Mouse (Mus musculus) cerebellum, adult 11 months (tissue): ENCODE results near the gene Zmiz2.
"Not testable (repeated sequence)": the region's sequence is repeated elsewhere in the genome, so short reads cannot be mapped to it uniquely, and the experiment has no call there.

Experiments used
- DNase-seq: peaks from one replicate; pipeline ENCODE4 v3.0.0; 2022

The Zmiz2 gene

GRCm38 (mm10) chr11:6402515-6403510 is 13.9 kb downstream of the Zmiz2 start:
- no peak for DNase-seq

DNA sequence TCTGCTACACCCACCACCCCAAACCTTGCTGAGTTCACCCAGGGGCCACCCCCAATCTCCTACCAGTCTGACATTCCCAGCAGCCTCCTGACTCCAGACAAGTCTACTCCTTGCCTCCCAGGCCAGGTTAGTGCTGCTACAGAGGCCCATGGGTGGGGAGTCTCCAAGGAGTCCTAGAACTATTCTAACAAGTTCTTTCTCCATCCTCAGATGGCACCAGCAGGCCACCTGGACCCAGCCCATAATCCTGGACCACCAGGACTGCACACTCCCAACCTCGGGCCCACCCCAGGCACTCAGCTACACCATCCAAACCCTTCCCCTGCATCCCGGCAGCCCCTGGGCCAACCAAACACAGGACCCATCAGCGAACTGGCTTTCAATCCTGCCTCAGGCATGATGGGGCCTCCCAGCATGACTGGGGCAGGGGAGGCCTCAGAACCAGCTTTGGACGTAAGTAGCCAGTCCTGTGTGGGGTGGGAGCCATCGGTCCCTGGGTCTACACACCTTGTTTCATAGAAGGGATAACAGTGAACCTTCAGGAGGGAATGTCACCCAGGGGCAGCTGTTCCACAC is 15.0 kb downstream of the Zmiz2 start:
- no peak for DNase-seq

DNA sequence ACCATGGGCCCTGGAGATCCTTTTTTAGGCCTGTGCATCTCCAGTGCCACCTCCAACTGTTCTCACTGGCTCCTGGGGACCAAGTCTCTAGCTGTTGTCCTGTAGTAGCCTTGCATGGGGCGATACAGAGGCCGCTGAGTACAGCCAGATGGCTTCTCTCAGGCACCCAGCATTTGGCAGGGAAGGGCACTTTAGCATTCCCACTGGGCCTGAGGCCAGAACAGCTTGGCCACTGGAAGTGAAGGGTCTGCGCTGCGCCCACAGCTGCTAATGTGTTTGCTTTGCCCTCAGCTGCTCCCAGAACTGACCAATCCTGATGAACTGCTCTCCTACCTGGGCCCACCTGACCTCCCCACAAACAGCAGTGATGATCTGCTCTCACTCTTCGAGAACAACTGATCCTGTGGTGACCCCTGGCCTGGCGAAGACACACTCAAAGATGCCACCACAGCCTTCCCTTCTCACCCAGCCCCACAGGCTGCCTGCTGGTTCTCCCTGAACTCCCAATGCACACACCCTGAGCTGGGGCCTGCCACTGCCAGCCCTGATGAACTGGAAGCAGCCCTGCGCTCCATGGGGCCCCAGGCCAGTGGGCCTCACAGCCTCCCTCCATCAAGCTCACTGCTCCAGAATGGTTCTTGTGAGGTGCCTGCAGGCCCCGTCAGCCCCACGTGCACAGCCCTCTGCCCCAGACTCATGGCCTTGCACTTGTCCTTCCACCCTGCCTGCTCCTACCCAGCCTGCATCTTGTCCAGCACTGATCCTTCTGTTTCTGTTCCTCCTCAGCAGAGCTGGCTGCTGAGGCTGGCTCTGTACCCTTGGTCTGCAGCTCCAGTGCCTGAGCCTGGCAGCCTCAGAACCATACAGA is 16.1 kb downstream of the Zmiz2 start:
- DNase-seq: no peak

DNA sequence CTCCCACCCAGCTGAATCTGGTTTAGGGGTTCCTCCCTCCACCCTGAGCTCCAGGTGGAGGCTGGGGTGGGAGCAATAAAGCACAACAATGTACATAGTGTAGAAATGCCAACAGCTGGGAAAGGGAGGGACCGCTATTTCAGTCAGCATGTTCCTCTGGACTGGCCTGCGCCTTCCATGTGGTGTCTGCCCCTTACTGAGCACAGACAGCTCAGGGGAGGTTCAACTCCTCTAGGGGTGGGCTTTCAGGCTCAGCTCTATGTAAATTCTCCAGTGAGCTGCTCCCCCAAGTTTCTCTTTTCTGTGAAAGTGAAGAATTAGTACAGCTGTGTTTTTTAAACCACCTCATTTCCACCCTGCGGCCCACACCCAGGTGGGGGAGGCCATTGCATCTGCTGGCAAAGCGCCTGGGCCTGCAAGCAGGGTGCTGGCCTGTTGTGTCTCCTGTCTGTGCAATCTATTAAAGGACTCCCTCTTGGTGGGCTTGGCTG is 16.8 kb downstream of the Zmiz2 start:
- DNase-seq: no peak

GRCm38 (mm10) chr11:6406251-6407161 is 17.6 kb downstream of the Zmiz2 start:
- peak; percentile 65 for DNase-seq

DNA sequence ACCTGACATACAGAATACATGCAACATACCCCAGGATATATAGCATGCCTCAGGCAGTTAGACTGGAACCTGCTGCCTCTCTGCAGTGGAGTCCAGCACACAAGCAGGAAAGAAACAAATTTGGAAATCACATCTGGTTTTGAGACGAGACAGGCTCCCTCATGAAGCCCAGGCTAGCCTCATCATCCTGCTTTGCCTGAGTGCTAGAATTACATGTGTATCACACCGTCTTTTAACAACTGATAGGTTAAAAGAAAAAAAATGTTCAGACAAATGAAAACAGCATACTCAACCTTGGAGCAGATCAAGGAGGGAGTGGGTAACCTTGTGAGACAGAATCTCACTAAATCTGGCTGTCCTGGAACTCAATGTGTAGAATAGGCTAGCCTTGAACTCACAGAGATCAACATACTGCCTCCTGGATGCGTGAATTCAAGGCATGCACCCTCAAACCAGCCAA is 18.3 kb downstream of the Zmiz2 start:
- no peak for DNase-seq

- DNase-seq: no peak
Measured at GRCm38 (mm10) chr11:6410050-6410602, 21.3 kb downstream of the Zmiz2 start.

GRCm38 (mm10) chr11:6410755-6411154 is 21.9 kb downstream of the Zmiz2 start:
- DNase-seq: not testable (repeated sequence)

DNA sequence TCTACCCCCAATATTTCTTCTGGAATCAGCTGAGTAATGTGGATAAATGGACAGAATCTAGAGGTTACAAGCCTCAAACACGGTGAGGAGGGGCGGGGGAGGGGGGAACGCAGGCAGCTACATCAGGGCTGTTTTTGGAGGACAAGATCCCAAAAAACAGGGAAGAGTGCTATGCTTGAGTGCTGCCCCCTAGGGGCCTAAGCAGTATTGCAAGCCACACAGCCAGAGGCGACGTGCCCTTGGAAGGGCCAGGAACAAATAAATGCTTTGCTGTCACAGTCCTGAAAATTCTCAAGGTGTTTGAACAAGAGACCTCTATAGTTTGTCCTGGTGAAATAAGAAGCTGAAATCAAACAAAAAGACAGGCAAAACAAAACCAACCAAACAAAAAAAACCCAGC is 22.8 kb downstream of the Zmiz2 start:
- peak; percentile 76 for DNase-seq

- no peak for DNase-seq
Measured at GRCm38 (mm10) chr11:6413264-6413663, 24.4 kb downstream of the Zmiz2 start.

DNA sequence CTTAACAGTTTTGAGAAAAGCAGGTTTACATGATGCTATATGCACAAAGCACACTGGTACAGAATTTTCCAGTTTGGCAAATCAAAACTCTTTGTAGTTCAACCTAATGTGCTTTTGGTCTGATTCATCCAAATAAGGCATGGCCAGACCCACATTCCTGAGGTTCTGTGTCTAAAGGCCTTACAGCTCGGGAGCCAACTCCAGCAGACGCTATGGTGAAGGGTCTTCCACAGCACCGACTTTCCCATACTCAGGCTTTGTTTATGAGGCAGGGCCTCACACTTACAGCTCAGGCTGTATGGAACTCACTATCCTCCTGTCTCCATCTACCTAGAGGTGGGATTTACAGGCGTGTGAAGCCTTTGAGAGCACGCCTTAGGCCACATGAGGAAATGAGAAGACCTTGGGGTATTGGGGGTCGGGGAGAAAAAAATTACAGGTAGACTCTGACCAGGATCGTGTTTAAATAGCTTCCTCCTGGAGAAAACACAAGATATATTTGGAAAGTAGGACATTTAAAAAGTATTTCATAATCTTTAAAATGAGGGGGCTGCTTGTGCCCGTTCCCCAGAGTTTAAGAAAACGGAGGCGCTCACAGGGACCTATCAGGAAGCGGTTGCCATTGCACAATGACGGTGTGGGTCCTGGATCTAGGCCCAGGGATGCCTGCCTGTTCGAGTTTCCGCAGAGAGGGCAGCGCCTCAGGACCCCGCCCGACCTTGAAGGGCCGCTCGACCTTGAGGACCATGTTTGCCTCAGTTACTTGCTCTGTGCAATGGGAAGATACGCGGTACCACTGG is 26.1 kb downstream of the Zmiz2 start, which contains the start of gene Ppia:
TSS of gene Ppia (plus strand) at position 693 of the 800 bp plus-strand sequence.
- no peak for DNase-seq

DNA sequence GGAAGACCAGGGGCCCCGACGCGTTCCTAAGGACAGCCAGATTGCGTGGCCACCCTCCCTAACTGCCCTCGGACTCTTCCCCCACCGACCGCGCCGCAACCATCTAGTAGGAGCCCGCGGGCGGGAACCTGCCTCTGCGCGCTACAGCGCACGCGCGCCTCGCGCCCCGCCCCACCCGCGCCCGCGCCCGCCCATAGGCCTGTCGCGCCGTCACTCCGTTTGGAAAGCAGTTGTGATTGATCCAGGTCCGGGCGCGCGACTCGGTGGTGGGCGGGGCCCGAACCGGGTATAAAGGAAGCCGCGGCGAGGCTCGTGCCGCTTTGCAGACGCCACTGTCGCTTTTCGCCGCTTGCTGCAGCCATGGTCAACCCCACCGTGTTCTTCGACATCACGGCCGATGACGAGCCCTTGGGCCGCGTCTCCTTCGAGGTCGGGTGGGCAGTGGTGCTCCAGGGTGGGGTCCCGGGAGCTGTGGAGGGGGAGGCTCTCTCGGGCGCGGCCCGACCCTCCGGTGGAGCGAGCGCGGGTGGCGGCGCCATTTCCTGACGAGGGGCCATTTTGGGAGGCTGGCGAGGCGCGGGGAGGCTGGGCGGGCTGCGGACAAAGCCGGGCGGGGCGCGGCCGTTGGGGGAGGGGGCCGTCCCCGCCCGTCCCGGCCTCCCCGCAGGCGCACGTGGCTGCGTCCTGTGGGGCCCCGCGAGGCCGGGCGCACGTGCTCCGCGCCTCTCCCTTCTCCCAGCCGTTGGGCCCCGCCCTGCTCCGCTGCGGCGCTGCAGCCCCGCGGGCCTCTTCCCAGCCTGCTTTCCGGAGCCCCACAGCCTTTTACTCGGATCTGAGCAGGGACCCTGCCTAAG is 26.9 kb downstream of the Zmiz2 start:
- peak; percentile 99 for DNase-seq

DNA sequence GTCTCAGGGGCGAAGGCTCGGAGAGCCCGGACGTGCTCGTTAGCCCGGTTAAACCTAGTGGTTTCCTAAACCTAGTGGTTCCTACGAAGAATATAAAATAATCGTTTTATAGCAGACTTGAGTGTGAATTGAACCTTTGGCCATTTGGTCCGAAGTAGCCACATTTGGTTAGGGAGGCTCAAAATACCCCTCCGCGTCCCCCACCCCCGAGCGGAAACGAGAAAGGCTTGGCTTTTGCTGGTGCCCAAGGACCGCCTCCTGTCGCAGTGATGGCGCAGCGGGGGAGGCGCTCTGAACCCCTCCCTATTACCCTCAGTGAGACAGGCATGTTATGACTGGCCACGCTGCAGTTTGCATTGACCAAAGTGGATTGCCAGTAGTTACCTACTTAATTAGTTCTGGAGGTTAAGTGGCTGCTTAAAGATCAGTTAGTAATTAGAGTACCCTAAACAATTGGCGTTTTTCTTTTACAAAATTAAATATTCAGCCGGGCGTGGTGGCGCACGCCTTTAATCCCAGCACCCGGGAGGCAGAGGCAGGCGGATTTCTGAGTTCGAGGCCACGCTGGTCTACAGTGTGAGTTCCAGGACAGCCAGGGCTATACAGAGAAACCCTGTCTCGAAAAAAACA is 27.6 kb downstream of the Zmiz2 start:
- DNase-seq: peak; percentile 79

GRCm38 (mm10) chr11:6417069-6417468 is 28.2 kb downstream of the Zmiz2 start:
- no peak for DNase-seq

DNA sequence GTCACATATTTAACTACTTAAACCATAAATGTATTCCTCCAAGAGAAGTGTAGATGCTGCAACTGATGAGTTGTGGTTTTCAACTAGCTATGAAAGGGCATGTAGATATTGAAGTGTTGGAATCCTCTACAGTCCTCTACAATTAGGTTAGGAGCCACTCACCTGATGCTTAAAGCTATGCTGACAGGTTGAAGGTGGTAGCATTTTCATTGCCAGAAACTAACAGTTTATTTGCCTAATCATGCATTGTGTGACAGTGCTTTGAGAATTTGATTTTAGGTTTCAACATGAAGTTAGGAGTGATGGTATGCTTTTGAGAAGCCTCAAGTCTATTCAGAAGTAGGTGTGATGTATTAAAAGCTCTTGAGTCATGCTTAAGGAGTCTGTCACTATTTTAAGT is 28.6 kb downstream of the Zmiz2 start:
- DNase-seq: no peak

- no peak for DNase-seq
Measured at GRCm38 (mm10) chr11:6418751-6419150, 29.9 kb downstream of the Zmiz2 start.

- DNase-seq: not testable (repeated sequence)
Measured at GRCm38 (mm10) chr11:6419156-6419555, 30.3 kb downstream of the Zmiz2 start.

GRCm38 (mm10) chr11:6420283-6420703 is 31.4 kb downstream of the Zmiz2 start:
- DNase-seq: no peak
